Mouse (Mus musculus): ENCODE measurements at regions not wholly inside any gene's neighbourhood (a gene's known extent, or its start where the extent isn't known, plus 50 kb on each side); places are given as distances from the start of the nearest gene placed in this dataset.
A peak's percentile ranks its signal among the peaks of the same experiment; 100 is the strongest.

DNA sequence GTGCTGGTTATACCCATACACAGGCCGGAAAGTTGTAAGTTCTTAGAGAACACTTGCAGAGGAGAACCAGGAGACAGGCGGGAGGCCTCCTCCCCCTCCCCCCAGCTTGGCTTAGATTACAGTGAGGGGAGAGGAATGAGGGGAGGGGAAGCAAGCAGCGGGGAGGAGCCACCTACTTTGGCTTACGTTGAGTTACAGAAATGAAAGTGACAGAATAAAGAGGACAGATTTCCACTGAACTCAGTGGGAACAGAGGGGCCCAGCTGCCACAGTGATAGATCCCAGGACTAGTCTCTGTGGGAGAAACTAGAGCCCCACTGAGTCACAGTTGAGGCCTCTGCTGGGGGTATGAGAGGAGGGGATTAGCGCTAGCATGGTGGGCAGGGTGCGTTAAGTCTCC, 86.5 kb upstream of the Gm11983 start:
- DNase-seq (ENCODE audit: low spot score) = no peak

DNA sequence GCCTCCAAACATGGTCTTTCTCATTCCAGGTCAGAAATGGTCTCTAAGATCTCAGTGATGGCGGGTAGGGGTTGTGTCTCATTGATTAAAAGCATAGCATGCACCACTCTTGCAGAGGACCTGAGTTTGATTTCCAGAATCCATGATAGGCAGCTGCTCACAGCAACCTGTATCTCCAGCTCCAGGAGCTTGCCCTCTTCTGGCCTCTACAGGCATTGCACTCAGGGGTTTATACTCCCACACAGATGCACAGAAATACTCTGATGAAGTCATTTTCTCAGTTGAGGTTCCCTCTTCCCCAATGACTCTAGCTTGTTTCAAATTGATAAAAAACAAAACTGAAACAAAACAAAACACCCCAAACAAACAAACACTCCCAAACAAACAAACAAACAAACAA, 81.1 kb upstream of the Gm11983 start:
- DNase-seq (ENCODE audit: low spot score) = no peak

- DNase-seq (ENCODE audit: low spot score) = no peak
Observed at GRCm38 (mm10) chr11:6905630-6906029, 68.2 kb upstream of the Gm11983 start.

DNA sequence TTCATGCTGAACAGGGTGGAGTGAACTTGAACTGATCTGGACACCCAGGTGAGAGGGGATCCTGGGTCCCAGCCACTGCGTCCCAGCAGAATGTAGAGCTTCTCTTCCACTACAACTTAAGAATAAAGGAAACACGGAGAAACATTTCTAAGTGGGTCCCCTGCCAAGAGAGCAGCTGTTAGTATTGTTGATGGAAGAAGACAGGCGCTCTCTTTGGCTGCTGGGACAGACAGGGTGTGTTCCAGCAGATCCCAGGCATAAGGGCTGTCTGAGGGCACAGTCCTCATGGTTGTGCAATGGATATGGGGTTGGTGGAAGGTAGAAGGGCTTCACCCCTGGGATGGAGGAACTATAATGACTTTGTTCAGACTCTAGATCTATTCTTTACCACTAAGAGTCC, 65.5 kb upstream of the Gm11983 start:
- no peak for DNase-seq (ENCODE audit: low spot score)

DNA sequence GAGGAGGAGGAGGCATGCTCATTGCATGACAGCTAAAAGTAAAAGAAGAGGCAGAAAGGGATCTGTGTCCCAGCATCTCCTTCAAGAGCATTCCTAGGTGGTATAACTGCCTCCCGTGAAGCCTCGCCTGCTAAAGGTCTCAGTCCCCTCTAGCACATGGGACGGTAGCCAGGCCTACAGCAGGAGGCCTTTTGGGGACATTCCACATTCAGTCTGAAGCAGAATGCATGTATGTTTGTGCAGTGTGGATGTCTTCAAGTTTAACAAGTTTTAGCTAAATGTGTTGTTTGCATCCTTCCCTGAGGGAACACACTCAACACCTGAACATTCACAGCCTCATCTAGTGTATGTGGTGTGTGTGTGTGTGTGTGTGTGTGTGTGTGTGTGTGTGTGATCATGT, 64.8 kb upstream of the Gm11983 start:
- no peak for DNase-seq (ENCODE audit: low spot score)

GRCm38 (mm10) chr11:6900769-6901481, 63.5 kb upstream of the Gm11983 start:
- DNase-seq (ENCODE audit: low spot score) = no peak

GRCm38 (mm10) chr11:6900357-6900756, 62.9 kb upstream of the Gm11983 start:
- no peak for DNase-seq (ENCODE audit: low spot score)

DNA sequence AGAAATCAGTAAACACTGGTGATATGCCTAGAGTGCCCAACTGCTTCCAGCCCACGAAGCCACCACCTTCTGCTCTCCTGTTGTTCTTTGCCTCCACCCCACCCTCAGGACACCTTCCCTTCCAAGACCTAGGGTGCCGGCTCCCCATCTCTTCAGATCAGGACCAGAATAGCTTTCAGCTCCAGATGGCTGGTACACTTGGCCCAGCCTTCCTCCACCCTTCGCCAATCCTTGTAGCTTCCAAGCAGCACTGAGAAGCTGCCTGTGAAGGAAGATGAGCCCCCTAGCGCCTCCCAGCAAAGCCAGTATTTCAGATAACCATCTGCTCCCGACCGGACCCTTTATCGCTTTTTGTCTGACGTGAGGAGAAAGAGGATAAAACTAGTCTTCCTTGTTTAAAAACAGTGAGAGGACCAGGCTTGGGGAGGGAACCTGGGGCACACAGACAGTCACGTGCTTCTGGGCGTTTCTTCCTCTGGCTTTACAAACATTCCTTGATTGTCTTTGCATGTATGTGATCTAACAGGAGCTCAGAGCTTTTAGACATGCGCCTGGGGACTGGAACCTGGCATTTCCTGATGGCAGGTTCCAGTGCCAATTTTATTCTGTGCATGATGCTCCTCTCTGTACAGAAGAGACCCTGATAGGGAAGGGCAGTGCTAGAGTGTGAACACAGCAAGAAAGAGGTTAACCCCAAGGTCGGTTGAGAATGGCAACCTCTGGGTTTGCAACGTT, 62.0 kb upstream of the Gm11983 start:
- DNase-seq (ENCODE audit: low spot score) = no peak

- DNase-seq (ENCODE audit: low spot score) = no peak
Observed at GRCm38 (mm10) chr11:6898357-6899097, 61.1 kb upstream of the Gm11983 start.

DNA sequence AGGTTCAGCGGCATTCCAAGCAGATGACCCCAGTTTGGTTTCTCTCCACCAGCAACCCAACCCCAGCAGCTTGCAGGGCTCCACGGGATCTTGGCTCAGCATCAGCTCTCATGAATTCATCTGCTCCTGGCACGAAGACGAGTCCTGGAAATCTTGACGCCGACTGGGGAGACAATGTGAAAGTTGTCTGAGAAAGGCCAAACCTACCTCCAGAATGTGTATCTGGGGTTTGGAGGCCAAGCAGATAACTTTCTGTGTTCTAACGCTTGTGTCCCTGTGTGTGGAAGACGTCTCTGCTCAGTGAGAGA, 58.3 kb upstream of the Gm11983 start:
- peak; percentile 31 for DNase-seq (ENCODE audit: low spot score)

DNA sequence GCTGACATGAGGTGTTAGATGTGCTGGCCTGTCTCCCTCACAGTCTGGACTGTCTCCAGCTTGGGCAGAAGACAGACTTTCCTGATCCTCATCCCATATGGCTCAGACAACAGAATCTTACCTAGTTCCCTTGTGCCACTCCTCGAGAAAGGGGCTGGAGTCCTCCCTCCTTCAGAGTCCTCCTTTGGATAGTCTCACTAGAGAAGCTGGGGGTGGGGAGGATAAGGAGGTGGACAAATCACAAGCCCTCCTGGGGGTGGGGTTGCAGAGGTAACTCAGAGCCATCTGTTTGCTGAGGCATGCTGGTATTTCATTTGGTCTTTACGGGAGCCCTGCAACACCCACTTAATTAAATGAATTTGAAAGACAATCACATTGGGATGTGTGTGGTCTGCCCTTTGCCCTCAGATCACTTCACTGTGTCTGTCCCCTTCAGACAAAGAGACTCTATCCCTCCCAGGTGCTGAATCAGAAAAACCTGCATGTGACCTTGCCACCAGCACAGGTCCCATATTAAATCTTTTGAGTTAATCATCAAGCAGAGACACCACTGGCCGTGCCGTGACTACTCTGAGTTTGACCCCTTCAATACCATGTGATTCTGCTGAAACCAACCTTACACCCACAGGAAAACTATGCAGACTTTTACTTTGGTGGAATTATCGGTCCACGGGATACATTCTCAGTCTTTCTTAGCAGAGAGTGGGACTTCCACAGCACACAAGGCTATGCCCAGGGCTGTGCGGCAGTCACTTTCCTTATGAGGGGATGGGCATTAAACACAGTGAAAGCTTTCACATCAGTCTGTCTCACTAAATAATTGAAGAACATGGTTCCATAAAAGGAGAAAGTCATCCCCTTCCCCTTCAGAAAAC, 57.7 kb upstream of the Gm11983 start:
- DNase-seq (ENCODE audit: low spot score) = no peak

DNA sequence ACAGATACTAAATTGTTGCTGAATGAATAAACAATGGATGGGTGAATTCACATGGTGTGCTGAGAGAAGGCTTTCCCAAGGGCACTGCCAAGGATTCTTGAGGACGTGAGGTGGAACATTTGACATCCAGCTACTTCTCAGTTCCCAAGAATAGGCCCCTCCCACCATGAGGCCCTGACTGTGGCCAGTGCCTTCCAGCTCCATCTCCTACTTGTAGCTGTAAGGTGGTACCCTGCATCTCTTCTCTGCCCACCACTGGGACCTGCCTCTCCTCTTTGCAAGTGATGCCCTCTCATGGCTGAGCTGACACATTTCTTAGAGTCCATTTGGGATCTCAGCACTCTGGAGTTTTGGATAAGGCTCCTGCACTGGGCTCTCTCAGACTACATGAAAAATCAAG, 56.3 kb upstream of the Gm11983 start:
- DNase-seq (ENCODE audit: low spot score) = no peak

DNA sequence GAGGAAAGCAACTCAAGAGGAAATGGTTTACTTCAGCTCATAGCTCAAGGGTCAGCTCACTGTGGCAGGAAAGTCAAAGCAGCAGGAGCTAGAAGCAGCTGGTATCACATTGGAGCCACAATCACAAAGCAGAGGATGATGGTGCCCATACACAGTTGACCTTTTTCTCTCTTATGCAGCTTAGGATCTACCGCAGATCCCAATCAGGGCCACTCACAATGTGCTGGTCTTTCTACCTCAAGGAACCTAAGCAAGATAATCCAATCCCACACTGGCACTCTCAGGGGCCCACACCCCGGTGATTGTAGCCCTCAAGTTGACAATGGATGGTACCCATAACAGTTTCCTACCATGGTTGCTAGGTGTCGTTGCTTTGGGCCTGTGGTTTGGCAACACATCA, 55.6 kb upstream of the Gm11983 start:
- DNase-seq (ENCODE audit: low spot score) = no peak

DNA sequence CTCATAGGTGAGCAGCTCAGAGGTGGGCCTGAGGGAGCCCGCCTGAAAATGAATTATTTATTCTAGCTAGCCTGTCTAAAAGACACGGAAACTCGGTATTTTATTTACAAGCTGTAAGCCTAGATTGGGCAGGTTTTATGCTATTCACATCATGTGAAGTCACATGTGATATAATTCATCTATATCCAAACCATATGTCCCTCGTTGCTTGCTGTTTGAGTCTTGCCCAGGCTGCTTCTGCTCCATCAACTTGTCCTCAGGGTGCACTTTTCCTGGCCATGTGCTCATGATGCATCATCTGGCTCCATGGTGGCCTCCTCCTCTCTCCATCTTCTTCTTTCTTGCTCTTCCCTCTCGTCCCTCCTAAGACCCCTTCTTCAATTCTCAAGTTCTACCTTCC, 53.0 kb upstream of the Gm11983 start:
- no peak for DNase-seq (ENCODE audit: low spot score)

DNA sequence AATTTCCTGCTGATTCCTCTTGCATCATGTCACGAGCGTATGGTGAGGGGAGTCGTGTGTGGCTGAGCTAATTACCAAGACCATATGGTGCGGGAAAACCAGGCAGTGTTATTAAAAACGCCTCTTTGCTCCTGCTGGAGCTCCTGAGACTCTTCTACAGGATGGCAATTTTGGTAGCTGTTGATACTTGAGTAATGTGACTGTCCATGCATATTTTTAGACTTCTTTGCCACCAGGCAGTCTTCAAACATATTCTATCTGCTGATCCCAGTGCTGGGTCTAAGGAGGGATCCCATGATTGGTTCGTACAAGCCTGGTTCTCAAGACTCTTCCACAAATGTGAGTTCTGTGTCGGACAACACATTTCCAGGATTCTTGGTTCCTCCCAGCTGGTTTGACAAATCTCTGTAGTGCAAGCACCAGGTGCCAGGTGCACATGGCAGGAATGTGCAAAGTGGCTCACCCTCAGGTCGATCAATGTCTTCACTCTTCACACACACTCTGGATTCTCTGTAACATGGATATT, 52.3 kb upstream of the Gm11983 start:
- DNase-seq (ENCODE audit: low spot score) = no peak

- DNase-seq (ENCODE audit: low spot score) = no peak
Observed at GRCm38 (mm10) chr11:6889120-6889519, 51.7 kb upstream of the Gm11983 start.

All from urinary bladder, postnatal 14 days (tissue).